Mouse (Mus musculus) embryonic facial prominence, embryonic 12.5 days (tissue): Measurements from ENCODE around the gene Pfdn6. TPM values are rescaled to one million over a fixed set of nuclear protein-coding genes. Genes with fewer than 3 reads are reported as not detected.
"Not testable (repeated sequence)": the region's sequence is repeated elsewhere in the genome, so short reads cannot be mapped to it uniquely, and the experiment has no call there.

ENCODE experiments used
- ATAC-seq: fragments of 200-750 bp; cut with Nextera tagmentation; 2 replicates; pipeline ENCODE4 v1.8.0; 2017; ENCODE audit not compliant: insufficient number of reproducible peaks, insufficient read depth, low FRiP score, low TSS enrichment
- H3K27ac ChIP-seq: fragments of 300-500 bp; sonication (generic); 2 replicates; pipeline ENCODE4 v1.5.1; 2016; ENCODE audit warnings: mild to moderate bottlenecking
- H3K27me3 ChIP-seq: fragments of 300-500 bp; sonication (generic); 2 replicates; pipeline ENCODE4 v1.6.1; 2016; ENCODE audit warnings: mild to moderate bottlenecking, moderate library complexity
- H3K36me3 ChIP-seq: fragments of 300-500 bp; sonication (generic); 2 replicates; pipeline ENCODE4 v1.6.1; 2016; ENCODE audit warnings: mild to moderate bottlenecking
- H3K4me1 ChIP-seq: fragments of 300-500 bp; sonication (generic); 2 replicates; pipeline ENCODE4 v1.6.1; 2016
- H3K4me2 ChIP-seq: fragments of 300-500 bp; sonication (generic); replicated peaks from 2 replicates; pipeline ENCODE4 v1.6.1; 2016; ENCODE audit warnings: mild to moderate bottlenecking, moderate library complexity
- H3K4me3 ChIP-seq: fragments of 300-500 bp; sonication (generic); 2 replicates; pipeline ENCODE4 v1.5.1; 2016; ENCODE audit warnings: mild to moderate bottlenecking
- H3K9ac ChIP-seq: fragments of 300-500 bp; sonication (generic); 2 replicates; pipeline ENCODE4 v1.6.1; 2016; ENCODE audit warnings: mild to moderate bottlenecking, moderate library complexity
- H3K9me3 ChIP-seq: fragments of 300-500 bp; sonication (generic); 2 replicates; pipeline ENCODE4 v1.6.1; 2016; ENCODE audit warnings: mild to moderate bottlenecking, moderate library complexity
- whole genome bisulfite sequencing: fragments of 180-500 bp; shearing (Covaris S2); methylation state at CpG from one replicate; pipeline ENCODE4 v1.1.7; 2016; 5-methylcytosine and 5-hydroxymethylcytosine counted together
- polyA plus RNA-seq: library from polyadenylated mRNA; unstranded; fragments of >200 nt; fragmentation: Nextera tagmentation; extraction: Ambion mirVana; gene quantifications from 2 replicates; pipeline ENCODE4 v1.2.1, GENCODE M21; 2016

The Pfdn6 gene
- 184 and 192 TPM in 2 replicates for polyA plus RNA-seq

- peak within 1 kb of the TSS; percentile 71 for H3K9ac ChIP-seq
- under 1% methylated on average over 36 of the region's 36 CpGs for WGBS
- H3K4me1 ChIP-seq, result peaks cover 14% of the 10 kb centered on the region
- H3K27me3 ChIP-seq, result no peaks in the 10 kb centered on the region
- H3K36me3 ChIP-seq, result peaks cover 41% of the 10 kb centered on the region
- H3K4me3 ChIP-seq, result peak within 1 kb of the TSS; percentile 79
- no peaks in the 10 kb centered on the region for H3K9me3 ChIP-seq
- peak; percentile 74 for ATAC-seq
- peak within 1 kb of the TSS; percentile 92 for H3K4me2 ChIP-seq
- H3K27ac ChIP-seq, result no peak within 1 kb of the TSS
Measured at GRCm38 (mm10) chr17:33940206-33940805, at the start of gene Pfdn6, which contains the start of gene Wdr46. Pfdn6 (minus strand) TSS chr17:33940343. Wdr46 (plus strand) TSS chr17:33940660.

- not testable (repeated sequence) for H3K4me1 ChIP-seq, H3K9ac ChIP-seq, H3K9me3 ChIP-seq, H3K36me3 ChIP-seq, H3K27ac ChIP-seq, ATAC-seq
- H3K4me3 ChIP-seq, result peak overlapping the region; percentile 48
- peak overlapping the region; percentile 53 for H3K4me2 ChIP-seq
- WGBS, result 13% methylated on average over 8 of the region's 8 CpGs
- peaks cover 35% of the 10 kb centered on the region for H3K27me3 ChIP-seq
Measured at GRCm38 (mm10) chr17:33982136-33982535, 42.0 kb upstream of the Pfdn6 start.

- Histone ChIP-seq H3K27ac (peak overlapping the region; percentile 92), H3K4me3 (peak overlapping the region; percentile 48), H3K4me2 (peak overlapping the region; percentile 53), H3K27me3 (peaks cover 43% of the 10 kb centered on the region), H3K9ac (peak overlapping the region; percentile 65)
- not testable (repeated sequence) for H3K4me1 ChIP-seq, H3K36me3 ChIP-seq, H3K9me3 ChIP-seq
- WGBS, result under 1% methylated on average over 27 of the region's 27 CpGs
- peak; percentile 91 for ATAC-seq
Measured at GRCm38 (mm10) chr17:33981192-33981909, 41.2 kb upstream of the Pfdn6 start.

- 77% methylated on average over 19 of the region's 19 CpGs for WGBS
- ATAC-seq, result no peak
- Histone ChIP-seq H3K27me3 (peaks cover 49% of the 10 kb centered on the region), H3K4me3 (no peak overlapping the region; the same call in 1 of the 2 replicates), H3K4me2 (0 out of 2 replicates have a peak overlapping the region, but pooled peaks have one; percentile 23), H3K9ac (no peak overlapping the region), H3K9me3 (no peaks in the 10 kb centered on the region), H3K27ac (no peak overlapping the region), H3K36me3 (no peaks in the 10 kb centered on the region), H3K4me1 (peaks cover 10% of the 10 kb centered on the region)
Measured at GRCm38 (mm10) chr17:33980181-33981035, 40.3 kb upstream of the Pfdn6 start.

- H3K9me3 ChIP-seq, result no peaks in the 10 kb centered on the region
- no peaks in the 10 kb centered on the region for H3K36me3 ChIP-seq
- no peak for ATAC-seq
- peaks cover 10% of the 10 kb centered on the region for H3K4me1 ChIP-seq
- 69% methylated on average over 6 of the region's 6 CpGs for WGBS
- no peak overlapping the region for H3K4me3 ChIP-seq
- H3K9ac ChIP-seq, result no peak overlapping the region
- no peak overlapping the region for H3K27ac ChIP-seq
- H3K27me3 ChIP-seq, result peaks cover 49% of the 10 kb centered on the region
- no peak overlapping the region for H3K4me2 ChIP-seq
Measured at GRCm38 (mm10) chr17:33979512-33980050, 39.4 kb upstream of the Pfdn6 start.

- Histone ChIP-seq H3K27ac (no peak overlapping the region), H3K4me2 (peak overlapping the region; percentile 53), H3K4me1 (peaks cover 10% of the 10 kb centered on the region), H3K9ac (peak overlapping the region; percentile 36; the same call in 1 of the 2 replicates), H3K4me3 (peak overlapping the region; percentile 34), H3K36me3 (no peaks in the 10 kb centered on the region), H3K9me3 (no peaks in the 10 kb centered on the region), H3K27me3 (peaks cover 49% of the 10 kb centered on the region)
- peak; percentile 36; the same call in 1 of the 2 replicates for ATAC-seq
- 0% methylated on average over 17 of the region's 17 CpGs for WGBS
Measured at GRCm38 (mm10) chr17:33978631-33979031, 38.5 kb upstream of the Pfdn6 start.

- Histone ChIP-seq H3K27ac (no peak overlapping the region), H3K9ac (peak overlapping the region; percentile 36), H3K27me3 (peaks cover 49% of the 10 kb centered on the region), H3K9me3 (no peaks in the 10 kb centered on the region), H3K36me3 (no peaks in the 10 kb centered on the region), H3K4me3 (peak overlapping the region; percentile 34), H3K4me2 (peak overlapping the region; percentile 53), H3K4me1 (peaks cover 10% of the 10 kb centered on the region)
- 2% methylated on average over 57 of the region's 57 CpGs for WGBS
- no peak for ATAC-seq
Measured at GRCm38 (mm10) chr17:33977861-33978557, 37.9 kb upstream of the Pfdn6 start.

- Histone ChIP-seq H3K9me3 (0 out of 2 replicates have a peak, but pooled peaks cover 2% of the 10 kb centered on the region), H3K4me2 (no peak overlapping the region), H3K27me3 (peaks cover 28% of the 10 kb centered on the region), H3K4me3 (no peak overlapping the region), H3K9ac (no peak overlapping the region), H3K27ac (no peak overlapping the region), H3K36me3 (no peaks in the 10 kb centered on the region), H3K4me1 (0 out of 2 replicates have a peak, but pooled peaks cover 4% of the 10 kb centered on the region)
- no peak for ATAC-seq
- 61% methylated on average over 3 of the region's 3 CpGs for WGBS
Measured at GRCm38 (mm10) chr17:33973572-33973971, 33.4 kb upstream of the Pfdn6 start.

- no peaks in the 10 kb centered on the region for H3K36me3 ChIP-seq
- no peak overlapping the region for H3K4me2 ChIP-seq
- no peak overlapping the region for H3K4me3 ChIP-seq
- WGBS, result 16% methylated on average over 1 of the region's 1 CpGs
- no peak for ATAC-seq
- 0 out of 2 replicates have a peak, but pooled peaks cover 2% of the 10 kb centered on the region for H3K9me3 ChIP-seq
- H3K27me3 ChIP-seq, result peaks cover 19% of the 10 kb centered on the region
- no peak overlapping the region for H3K27ac ChIP-seq
- H3K4me1 ChIP-seq, result no peaks in the 10 kb centered on the region
- H3K9ac ChIP-seq, result no peak overlapping the region
Measured at GRCm38 (mm10) chr17:33972691-33973090, 32.5 kb upstream of the Pfdn6 start.

GRCm38 (mm10) chr17:33969394-33969793 lies 29.3 kb upstream of the Pfdn6 start:
- no peak overlapping the region for H3K27ac ChIP-seq
- peaks cover 23% of the 10 kb centered on the region for H3K36me3 ChIP-seq
- no peak overlapping the region for H3K9ac ChIP-seq
- WGBS, result 75% methylated on average over 4 of the region's 4 CpGs
- ATAC-seq, result no peak
- 0 out of 2 replicates have a peak, but pooled peaks cover 2% of the 10 kb centered on the region for H3K9me3 ChIP-seq
- no peaks in the 10 kb centered on the region for H3K27me3 ChIP-seq
- H3K4me2 ChIP-seq, result no peak overlapping the region
- H3K4me1 ChIP-seq, result no peaks in the 10 kb centered on the region
- no peak overlapping the region for H3K4me3 ChIP-seq
